Mouse (Mus musculus) neutrophil, adult 59 days (primary cell): ENCODE data around the gene Zfp184. TPM values are rescaled to one million over a fixed set of nuclear protein-coding genes. Genes with fewer than 3 reads are reported as not detected.

ENCODE experiments used
- total RNA-seq, 2 experiments: library from RNA; stranded (reverse); gene quantifications; 1 replicate in 1 of 2; 2 replicates in 1 of 2; pipeline ENCODE4 v1.2.4; 2023

The Zfp184 gene
- under 1 TPM; 0.69 to 0.84 TPM for total RNA-seq

GRCm38 (mm10) chr13:21944926-21945740 is at the start of gene Zfp184:
TSS of gene Zfp184 (plus strand) at chr13:21945094.

DNA sequence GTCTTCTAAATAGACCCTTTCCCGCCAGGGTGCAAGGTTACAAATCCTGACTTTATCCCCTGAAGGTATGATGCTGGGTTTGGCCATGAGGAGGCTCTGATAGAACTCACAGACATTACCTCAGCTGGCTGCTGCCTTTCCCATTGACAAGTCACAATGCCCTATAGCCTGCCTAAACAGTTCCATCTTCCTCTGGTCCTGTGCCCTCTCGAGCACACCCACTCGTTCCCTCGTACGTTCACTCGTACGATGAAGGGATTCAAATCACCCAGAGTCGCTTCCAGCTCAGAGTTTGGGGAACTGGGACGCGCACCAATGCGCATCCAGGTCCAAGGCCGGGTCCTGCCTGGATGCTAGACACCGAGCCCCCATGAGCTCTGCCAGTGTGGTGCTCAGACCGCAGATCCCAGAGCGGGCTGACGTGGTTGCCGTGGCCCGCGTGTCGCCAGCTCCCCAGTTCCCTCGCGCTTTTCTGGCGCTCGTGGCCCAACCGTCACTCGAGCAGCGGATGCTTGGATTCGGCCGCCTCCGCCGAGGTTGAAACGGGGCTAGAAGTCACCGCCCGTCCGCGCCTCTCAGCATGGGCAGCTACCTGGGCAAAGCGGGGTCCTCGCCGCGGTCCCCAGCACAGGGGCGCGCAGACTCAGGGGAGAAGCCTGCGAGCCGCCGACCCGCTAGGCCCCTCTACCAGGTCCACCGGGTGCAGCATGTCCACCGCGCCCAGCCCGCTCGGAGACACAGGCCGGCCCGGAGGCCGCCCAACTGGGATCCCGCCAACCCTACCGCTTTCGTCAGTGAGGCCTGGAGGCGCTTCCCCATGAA is 36.3 kb downstream of the Zfp184 start, which contains the start of gene Pom121l2:
Gene Pom121l2 (plus strand): TSS at position 214 of the 822 bp plus-strand sequence.

DNA sequence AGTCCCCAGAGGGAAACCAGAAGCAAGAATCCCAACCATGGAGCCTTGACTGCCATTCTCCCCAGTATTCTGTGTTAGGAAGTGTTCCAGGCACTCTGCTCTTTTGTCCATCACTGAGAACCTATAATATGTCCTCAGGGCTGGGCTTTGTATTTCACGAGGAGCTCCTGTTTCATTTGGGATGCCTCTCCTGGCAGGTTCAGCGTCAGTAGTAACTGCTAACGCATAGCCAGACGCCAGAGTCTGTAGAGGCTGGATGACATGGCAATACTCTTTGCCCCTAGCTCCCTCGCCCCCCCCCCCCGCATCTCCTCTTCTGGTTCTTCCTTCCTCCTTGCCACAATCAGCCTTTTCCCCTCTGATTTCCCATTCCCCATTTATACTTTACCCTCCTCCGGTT is 64.7 kb downstream of the Zfp184 start, which contains the start of gene Prss16:
Gene Prss16 (minus strand): TSS at position 101 of the 400 bp plus-strand sequence.

Other genes with a start within 250 kb of the Zfp184 start
- not detected for gene Olfr1359, start 247.0 kb upstream of the Zfp184 start, total RNA-seq
- 1,000 to 10,000 TPM; 1,007 to 1,037 TPM for gene Hist1h2bl, start 229.0 kb upstream of the Zfp184 start, total RNA-seq
- gene Hist1h2ai, start 228.7 kb upstream of the Zfp184 start, total RNA-seq = 100 to 1,000 TPM; 322 to 368 TPM
- 1,000 to 10,000 TPM; 1,636 to 1,682 TPM for gene Hist1h3h, start 227.4 kb upstream of the Zfp184 start, total RNA-seq
- 100 to 1,000 TPM; 245 to 302 TPM for gene Hist1h2bm, start 223.1 kb upstream of the Zfp184 start, total RNA-seq
- gene Hist1h4j, start 210.0 kb upstream of the Zfp184 start, total RNA-seq = 100 to 1,000 TPM; 162 to 165 TPM
- gene Hist1h4k, start 194.6 kb upstream of the Zfp184 start, total RNA-seq = 1,000 to 10,000 TPM; 2,386 to 2,430 TPM
- gene Hist1h2ak, start 191.3 kb upstream of the Zfp184 start, total RNA-seq = 100 to 1,000 TPM; 426 to 441 TPM
- gene Hist1h2bn, start 191.0 kb upstream of the Zfp184 start, total RNA-seq = 100 to 1,000 TPM; 695 to 749 TPM
- gene Hist1h1b, start 164.5 kb upstream of the Zfp184 start, total RNA-seq = 100 to 1,000 TPM; 583 to 676 TPM
- 1,000 to 10,000 TPM; 1,324 to 1,491 TPM for gene Hist1h3i, start 161.7 kb upstream of the Zfp184 start, total RNA-seq
- gene Hist1h2an, start 157.9 kb upstream of the Zfp184 start, total RNA-seq = 100 to 1,000 TPM; 204 to 209 TPM
- gene Hist1h2bp, start 157.6 kb upstream of the Zfp184 start, total RNA-seq = 100 to 1,000 TPM; 485 to 544 TPM
- 1,000 to 10,000 TPM; 1,192 to 1,249 TPM for gene Hist1h2bq, start 134.9 kb upstream of the Zfp184 start, total RNA-seq
- 1,000 to 10,000 TPM; 2,019 to 2,366 TPM for gene Hist1h2ao, start 134.6 kb upstream of the Zfp184 start, total RNA-seq
- gene Hist1h4m, start 133.3 kb upstream of the Zfp184 start, total RNA-seq = 1,000 to 10,000 TPM; 1,248 to 1,288 TPM
- gene Hist1h4n, start 112.9 kb upstream of the Zfp184 start, total RNA-seq = 100 to 1,000 TPM; 891 to 923 TPM
- 100 to 1,000 TPM; 561 to 647 TPM for gene Hist1h2ap, start 111.6 kb upstream of the Zfp184 start, total RNA-seq
- 1,000 to 10,000 TPM; 1,178 to 1,241 TPM for gene Hist1h2br, start 111.4 kb upstream of the Zfp184 start, total RNA-seq
- not detected for gene Pom121l2, start 36.1 kb downstream of the Zfp184 start, total RNA-seq
- gene Prss16, start 64.6 kb downstream of the Zfp184 start, total RNA-seq = 1 to 10 TPM; 2.3 to 2.7 TPM
- gene Hist1h2ah, start 90.5 kb downstream of the Zfp184 start, total RNA-seq = 100 to 1,000 TPM; 377 to 380 TPM
- 1,000 to 10,000 TPM; 1,315 to 1,407 TPM for gene Hist1h2bk, start 90.8 kb downstream of the Zfp184 start, total RNA-seq
- 100 to 1,000 TPM; 483 to 504 TPM for gene Hist1h4i, start 96.3 kb downstream of the Zfp184 start, total RNA-seq
- 1,000 to 10,000 TPM in 1 of 2 experiments, 100 to 1,000 TPM in 1; 911 to 1,015 TPM for gene Hist1h2ag, start 97.8 kb downstream of the Zfp184 start, total RNA-seq
- 1,000 to 10,000 TPM in 1 of 2 experiments, 100 to 1,000 TPM in 1; 957 to 1,065 TPM for gene Hist1h2bj, start 98.1 kb downstream of the Zfp184 start, total RNA-seq
- not detected for gene Vmn1r188, start 139.3 kb downstream of the Zfp184 start, total RNA-seq
- not detected for gene Vmn1r189, start 160.7 kb downstream of the Zfp184 start, total RNA-seq
- gene Vmn1r191, start 238.9 kb downstream of the Zfp184 start, total RNA-seq = not detected
- not detected for gene Vmn1r192, start 246.0 kb downstream of the Zfp184 start, total RNA-seq